Mouse (Mus musculus): Measurements from ENCODE around the gene Fadd.

Fadd gene

GRCm38 (mm10) chr7:144527723-144528221 is 54.5 kb downstream of the Fadd start:
- no peak for DNase-seq

Measured in right cerebral cortex, postnatal 25 days (tissue).